Mouse (Mus musculus): ENCODE measurements around the gene Fbxl17.

GRCm38 (mm10) chr17:63145751-63146491 is 353.9 kb downstream of the Fbxl17 start:
- TF ChIP-seq CTCF (IDR thresholded peaks at IDR 0.05; ENCODE audit: control insufficient read depth, insufficient read depth, insufficient replicate concordance, low read depth, low read length) (no peak), POLR2A (IDR thresholded peaks at IDR 0.05; ENCODE audit: control insufficient read depth, low read depth, low read length) (no peak)
